Mouse (Mus musculus) A20 (cell line): ENCODE results near the gene Egr4.
A peak's percentile ranks its signal among the peaks of the same experiment; 100 is the strongest.

Experiments used
- DNase-seq: peaks from one replicate; pipeline ENCODE4 v3.0.0-alpha.2; 2011; ENCODE audit warnings: low read depth, low spot score

Gene Egr4

DNA sequence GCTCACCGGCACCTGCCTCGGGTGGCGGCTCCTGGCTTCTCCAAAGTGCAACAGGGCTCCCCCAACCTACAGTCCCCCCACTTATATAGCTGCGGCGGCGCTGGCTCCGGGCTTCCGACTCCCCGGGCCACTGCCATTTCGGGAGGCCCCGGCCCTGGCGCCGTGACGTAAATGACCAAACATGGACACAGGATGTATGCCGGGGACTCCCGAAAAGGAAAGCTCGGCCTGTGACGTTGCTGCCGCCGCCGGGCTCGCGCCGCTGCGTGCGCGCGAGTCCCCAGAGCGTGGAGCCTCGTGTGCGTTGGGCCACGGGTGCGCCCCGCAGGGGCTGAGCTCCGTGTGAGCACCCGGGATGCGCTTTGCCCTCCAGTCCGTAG is at the start of gene Egr4:
Gene Egr4 (minus strand): TSS at position 59 of the 380 bp plus-strand sequence.
- no peak for DNase-seq

DNA sequence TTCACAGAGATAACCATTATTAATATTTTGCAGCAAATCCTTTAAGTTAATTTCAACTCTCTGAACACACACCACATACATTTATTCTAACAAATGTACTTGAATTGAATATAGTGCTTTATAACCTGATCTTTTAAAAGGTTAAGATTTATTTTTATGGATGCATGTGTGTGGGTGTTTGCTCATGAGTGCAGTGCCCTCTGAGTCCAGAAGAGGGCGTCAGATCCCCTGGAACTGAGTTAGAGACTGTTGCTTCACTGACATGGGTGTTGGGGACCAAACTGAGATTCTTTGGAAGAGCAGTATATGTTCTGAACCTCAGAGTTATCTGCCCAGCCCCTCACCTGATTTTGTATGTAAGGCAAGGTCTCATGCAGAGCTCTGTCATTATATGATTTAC is 49.0 kb upstream of the Egr4 start:
- peak; percentile 9 for DNase-seq

DNA sequence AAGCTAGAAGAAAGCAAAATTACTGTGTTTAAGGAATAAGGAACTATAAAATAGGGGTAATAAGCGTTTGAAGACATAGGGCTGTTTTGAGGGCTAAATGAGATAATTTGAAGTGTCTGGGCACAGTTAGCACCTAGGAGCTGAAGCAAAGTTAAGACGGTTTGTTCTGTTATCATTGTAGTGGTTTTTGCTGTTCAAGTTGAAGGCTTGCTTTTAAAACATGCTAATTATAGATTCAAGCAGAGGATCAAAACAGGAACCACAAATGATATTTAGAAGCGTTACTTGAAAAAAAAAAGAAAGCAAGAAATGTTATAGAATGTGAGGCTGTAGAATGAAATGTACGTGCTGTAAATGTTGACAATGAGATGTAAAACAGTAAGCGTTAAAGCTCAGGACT is 34.3 kb upstream of the Egr4 start:
- DNase-seq = no peak

DNA sequence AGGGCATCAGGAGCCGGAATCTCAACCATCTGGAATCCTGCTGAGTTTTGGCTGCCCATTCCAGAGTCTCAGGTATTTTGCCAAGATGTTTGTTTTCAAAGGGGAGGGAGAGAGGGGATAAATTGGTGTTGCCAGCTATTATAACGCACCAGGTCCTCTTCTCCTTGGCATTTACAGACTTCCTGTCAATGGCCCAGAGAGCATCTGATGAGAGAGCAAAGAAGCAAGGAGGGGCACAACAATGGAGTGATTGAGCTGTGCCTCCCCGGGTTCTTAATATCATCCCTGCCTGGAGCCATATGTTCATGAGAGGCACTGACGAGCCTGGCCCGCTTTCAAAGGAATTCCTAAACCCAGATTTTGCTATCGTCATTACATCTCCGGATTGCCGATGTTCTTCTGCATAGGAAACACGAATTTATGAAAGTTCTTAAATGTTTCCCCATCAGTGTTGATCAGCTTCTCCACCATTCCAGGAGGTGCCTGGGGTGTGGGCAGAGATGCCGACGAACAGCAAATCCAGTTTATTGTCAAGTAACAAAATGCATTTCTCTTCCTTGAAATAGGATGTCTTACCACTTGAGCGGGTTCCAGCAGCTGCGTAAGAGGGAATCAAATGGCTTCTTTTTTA is 31.0 kb upstream of the Egr4 start:
- DNase-seq = no peak

DNA sequence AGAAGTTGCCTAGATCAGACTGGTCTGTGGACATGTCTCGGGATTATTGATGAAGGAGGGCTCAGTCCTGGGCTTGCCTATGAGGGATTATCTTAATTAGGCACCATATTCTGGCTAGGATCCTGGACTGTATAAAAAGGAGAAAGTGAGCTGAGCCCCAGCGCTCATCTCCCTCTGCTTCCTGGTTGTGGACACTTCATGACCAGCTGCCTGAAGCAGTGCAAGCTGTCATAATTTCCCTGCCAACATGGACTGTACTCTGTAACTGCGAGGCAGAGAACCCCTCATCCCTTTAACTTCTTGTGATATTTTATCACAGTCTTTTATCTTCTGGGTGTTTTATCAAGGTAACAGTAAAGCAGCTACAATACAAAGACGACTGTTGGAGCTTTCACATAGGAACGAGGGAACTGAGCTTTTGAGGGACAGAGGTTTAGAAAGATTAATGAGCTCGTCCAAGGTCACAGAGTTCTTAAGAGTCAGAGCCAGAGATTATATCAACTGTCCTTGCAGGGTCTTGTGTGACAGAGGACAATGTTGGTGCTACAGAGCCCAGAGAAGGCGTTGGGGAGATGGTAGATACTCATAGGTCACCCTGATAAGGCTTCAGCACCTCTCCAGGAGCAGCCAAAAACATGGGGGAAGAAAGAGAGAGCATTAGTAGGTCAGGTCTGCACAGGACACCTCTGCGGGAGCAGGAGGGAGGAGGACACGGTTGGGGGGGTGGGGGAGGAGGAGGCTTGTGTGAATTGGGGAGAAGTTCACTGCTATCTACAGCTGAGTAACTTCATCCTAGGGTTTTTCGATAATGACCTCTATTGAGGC is 30.2 kb upstream of the Egr4 start:
- DNase-seq = no peak

DNA sequence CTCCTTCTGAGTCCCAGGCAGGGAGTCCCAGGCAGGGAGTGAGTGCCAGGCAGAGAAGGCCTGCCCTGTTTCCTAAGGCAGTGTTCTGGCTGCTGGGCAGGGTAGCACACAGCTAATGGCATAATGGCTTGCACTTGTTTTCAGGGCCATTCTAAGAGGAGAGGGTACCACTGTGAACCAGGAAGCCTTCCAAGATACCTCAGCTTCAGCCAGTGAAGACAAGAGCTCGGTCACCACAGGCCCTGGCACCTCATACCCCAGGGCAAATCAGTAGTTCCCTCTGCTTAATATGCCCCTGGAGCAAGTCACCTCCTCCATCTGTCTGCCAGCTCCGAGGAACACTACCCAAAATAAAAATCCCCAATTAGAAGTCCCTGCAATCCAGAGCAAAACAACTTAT is 9.4 kb upstream of the Egr4 start:
- DNase-seq = no peak

DNA sequence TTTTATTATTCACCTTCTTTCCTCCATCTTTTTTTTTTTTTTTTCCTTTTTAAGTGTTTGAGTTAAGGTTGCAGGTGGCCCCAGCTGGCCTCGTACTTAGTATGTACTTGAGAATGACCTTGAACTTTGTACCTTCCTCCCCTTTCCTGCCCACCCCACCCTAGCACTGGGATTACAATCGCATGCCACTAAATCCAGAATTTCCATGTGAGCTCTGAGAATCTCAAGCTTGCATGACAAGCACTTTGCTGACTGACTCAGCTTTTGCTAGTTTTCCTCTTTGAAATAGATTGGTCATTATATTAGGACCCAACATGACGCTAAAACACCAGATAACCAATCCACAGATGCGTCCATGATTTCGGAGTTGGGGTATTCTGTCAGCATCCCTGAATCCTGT is 8.6 kb upstream of the Egr4 start:
- DNase-seq = no peak

DNA sequence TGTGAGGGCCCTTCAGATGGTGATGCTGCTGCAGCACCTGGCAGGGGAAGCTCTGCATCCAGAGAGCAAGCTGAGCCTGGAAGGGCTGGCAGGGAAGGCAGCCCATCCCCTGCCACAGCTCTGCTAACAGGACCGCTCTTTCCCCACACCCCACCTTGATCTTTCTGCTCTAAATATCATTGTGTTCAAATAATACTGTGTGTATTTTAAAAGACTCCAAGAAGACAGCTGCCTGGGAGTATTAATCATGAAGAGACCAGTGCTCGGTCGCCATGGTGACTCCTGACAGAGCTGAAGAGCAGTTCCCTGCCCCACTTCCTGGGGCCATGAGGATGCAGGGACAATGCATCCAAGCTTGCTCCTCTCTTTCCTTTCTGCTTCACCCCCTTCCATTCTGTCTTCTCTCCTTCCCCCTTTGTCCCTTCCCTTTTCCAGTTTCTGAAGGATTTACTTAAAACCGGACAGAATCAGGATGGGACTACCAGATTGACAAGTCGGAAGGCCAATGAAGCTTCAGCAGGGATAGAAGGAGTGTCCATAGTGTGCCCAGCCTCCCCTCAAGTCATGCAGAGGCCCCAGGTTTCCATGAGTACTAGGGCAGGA is 4.8 kb upstream of the Egr4 start:
- DNase-seq = no peak

DNA sequence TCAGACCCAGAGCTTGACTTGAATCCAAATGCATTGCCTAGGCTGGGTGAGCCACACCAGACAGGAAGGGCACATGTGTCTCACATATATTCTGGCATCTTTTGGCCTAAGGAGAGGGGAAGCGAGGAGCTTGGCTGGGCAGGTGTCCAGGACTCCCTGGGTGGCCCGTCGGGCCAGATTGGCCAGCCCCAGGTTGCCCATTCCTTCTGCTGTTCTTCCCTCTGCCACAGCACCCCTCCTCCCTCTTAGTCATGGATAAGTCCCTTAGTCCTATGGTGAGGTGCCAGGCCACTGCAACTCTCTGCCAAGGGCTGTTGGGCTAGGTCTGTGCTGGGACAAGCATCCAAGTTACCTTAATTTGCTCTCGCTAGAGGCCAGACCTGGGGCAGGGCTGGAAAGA is 2.6 kb upstream of the Egr4 start:
- no peak for DNase-seq

DNA sequence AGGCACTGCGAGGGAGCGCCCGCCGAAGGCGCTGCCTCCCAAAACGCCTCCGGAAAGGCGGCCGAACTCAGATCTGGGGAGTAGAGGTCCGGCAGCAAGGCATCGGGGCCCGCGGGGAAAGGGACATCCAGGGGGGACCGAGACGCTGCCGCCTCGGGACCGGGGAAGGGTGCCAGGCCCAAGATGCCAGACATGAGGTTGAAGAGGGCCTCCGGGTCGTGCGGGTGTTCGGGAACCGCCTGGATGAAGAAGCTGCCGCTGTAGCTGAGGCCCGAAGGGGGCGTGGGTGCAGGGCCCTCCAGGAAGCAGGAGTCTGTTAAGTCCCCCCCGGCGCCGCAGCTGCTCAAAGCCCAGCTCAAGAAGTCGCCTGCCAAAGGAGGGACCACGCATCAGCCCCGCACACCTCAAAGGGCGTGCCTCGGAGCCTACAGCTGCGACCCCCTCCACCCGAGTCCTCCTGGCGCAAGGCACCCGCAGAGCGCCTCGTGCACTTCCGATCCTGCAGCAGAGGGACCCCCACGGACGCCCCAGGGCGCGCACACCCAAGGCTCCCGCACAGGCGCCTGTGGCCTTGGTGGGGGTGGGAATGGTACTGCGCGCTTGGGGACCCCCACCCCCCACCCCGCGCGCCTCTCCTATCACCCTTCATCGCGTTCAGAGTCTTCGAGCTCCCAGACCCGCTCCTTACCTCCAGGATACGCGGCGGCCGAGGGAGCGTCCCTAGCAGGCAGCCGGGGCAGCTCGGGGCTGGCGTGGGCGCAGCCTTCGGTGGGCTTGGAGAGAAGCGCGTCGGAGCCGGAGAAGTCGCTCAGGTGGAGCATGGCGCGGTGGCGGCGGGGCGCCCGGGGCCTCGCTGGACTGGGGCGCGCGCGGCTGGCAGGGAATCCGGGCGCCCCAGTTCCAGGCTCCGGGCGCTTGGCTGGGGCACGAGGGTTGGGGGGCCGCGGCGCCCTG is 535 bp downstream of the Egr4 start:
- DNase-seq = no peak

DNA sequence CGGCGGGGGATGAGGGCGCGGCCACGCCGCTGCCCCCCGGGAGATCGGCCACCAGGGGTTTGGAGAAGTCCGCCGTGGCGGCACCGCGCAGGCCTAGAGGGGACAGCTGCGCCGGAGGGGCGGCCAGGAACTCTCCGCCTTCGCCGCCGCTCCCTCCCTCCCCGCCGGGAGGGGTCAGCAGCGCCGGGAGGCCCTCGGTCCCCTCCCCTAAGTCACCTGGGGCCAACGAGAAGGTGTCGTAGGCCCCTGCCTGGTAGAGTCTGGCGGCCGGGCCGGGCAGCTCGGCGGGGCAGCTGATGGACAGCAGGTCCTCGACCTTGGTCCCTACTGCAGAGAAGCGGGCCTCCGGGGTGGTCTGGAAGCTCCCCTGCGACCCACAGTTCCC is 1.3 kb downstream of the Egr4 start:
- no peak for DNase-seq

DNA sequence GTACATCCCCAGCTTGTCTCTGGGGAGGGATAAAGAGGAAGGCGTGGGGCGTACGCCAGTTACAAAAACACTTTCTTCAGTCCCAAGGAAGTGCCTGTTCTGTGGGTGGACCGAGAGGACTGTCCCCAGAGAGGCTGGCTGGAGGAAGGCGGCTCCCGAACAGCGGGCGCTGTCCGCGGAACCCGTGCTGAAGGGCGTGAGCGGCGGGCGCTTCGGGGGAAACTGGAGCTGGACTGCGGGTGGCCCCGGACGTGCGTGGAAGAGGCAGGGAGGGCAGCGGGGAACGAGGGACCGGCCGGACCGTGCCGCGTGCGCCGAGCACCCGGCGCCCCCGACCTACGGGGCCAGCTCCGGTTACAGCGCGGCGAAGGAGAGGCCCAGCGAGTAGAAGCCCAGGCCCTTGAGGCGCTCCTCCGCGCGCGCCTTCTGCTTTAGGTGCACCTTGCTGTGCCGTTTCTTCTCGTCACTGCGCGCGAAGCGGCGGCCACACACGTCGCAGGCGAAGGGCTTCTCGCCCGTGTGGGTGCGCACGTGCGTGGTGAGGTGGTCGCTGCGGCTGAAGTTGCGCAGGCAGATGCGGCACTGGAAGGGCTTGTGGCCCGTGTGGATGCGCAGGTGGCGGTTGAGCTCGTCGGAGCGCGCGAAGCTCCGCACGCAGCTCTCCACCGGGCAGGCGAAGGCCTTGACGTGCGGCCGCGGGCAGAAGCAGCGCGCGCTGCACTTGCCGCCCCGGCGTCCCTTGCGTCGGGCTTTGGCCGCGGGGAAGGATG is 1.9 kb downstream of the Egr4 start:
- no peak for DNase-seq

DNA sequence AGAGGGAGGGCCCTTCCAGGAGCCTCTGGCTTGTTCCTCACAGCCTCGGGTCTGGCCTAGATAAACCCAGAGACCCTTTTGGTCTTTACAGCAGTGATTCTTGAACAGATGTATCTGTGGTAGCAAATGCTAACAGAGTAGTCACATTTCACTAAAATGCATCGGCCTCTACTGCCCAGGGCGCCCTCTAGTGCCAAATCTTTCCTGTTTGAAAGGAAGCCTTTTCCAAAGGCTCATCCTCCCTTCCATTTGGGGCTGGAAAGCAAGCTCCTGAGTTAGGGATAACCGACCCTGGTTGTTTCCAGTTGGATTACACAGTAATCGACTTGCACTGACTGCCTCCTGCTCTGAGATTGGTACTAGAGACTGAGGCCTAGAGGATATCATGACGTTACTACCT is 2.9 kb downstream of the Egr4 start:
- DNase-seq = no peak

DNA sequence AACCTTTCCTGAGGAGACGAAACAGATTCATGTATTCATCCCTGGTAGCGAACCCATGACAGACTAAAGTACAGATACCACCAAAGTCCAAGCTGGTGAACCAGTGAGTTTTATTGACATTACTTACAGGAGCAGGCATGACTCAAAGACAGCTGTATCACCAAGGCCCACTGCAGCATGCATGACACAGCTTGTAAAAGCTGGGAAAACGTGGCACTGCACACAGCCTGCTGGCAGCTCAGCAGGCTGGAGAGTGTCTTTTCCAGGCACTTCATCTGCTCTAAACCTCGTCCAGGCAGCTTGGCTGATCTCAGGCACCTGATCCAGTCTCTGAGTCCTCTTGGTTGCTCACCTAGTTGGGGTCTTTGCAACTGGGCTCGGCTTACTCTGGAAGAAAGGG is 4.8 kb downstream of the Egr4 start:
- DNase-seq = no peak

DNA sequence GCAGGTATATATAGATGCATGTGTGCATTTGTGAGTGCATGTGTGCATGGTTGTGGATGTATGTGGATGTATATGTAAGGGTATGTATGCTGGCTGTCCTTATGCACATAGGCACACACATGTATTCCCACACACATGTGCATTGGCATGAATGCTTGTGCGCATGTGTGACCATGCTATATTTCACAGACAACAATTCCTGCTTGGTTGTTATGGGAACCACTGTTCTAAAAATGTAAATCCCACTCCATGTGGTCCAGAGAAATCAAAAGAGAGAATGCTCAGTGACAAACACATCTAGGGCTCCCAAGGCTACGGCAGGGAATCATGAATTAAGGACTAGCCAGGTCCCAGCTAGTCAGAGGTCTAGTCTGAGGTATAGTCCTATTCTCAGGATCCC is 8.5 kb downstream of the Egr4 start:
- no peak for DNase-seq

DNA sequence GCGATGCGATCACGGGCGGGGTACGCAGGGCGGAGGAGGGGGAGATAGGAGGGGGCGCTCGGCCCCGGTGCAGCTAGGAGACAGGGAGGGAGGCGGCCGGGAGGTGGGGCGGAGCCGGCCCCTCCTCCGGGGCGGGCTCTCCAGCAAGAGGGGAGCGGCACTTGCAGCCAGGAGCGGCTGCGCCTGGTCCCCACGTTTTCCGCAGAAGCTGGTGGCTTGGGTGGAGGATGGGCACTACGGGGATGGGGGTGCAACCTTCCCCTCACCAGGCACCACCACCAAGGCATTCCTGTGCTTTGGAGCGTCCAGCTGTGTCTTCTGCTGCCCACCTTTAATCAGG is 10.5 kb downstream of the Egr4 start, which contains the start of gene Fbxo41:
Gene Fbxo41 (minus strand): TSS at position 84 of the 340 bp plus-strand sequence.
- DNase-seq = no peak

DNA sequence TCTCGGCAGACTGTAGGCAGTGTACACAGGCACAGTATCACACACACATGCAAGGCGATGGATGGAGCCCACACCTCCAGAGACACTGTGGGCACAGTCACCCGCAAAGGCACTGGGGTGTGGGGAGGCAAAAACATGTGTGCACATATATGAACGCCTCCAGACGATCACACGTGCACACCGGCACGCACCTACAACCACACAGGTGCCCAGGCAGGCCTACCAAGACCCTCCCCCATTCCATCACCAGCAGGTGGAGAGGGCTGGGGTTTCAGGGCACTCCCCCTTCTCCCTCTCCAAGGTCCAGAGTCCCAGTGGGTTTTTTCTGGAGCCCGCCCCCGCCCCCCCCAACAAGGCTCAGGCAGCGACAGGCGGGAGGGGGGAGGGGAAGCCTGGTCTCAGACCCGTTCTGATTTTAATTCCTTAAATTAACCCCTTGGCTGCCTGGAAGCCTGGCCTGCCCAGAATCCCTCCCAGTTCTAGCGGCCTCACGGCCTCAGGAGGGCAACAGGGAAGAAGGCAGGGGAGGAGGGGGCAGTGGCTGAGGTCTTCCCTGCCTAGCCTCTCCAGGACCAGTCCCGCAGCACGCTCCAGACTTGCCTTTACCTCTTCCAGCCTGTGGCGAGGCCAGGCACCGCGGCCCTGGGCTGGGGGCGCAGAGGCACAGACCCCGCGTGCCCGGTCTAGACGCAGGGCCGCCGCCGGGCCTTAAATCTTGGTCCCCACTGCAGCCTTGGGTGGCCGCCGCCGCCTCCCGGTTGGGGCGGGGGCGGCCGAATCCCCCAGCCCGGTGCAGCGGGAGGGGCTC is 11.1 kb downstream of the Egr4 start:
- no peak for DNase-seq

DNA sequence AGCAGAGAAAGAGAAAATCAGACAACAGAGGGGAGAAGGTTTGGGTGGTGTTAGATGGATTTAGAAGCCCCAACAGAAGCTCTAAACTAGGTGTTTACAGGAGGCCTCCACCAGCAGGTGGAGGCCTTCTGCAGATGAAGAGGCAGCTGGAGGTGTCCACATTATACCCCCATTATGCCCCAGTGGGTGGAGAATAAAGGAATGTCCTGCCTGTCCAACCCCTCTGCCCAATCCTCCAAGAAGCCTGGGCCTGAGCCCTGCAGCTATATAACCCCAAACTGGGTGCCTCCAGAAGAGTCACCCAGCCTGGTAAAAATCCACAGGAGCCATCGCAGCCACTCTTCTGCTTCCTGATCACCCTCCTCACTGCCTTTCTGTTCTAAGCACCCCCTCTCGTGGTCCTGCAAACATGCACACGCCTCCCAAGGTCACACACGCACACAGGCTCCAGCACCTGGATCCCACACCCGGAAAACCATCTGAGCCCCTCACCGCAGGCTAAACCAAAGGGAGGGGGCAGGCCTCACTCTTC is 11.8 kb downstream of the Egr4 start:
- no peak for DNase-seq

DNA sequence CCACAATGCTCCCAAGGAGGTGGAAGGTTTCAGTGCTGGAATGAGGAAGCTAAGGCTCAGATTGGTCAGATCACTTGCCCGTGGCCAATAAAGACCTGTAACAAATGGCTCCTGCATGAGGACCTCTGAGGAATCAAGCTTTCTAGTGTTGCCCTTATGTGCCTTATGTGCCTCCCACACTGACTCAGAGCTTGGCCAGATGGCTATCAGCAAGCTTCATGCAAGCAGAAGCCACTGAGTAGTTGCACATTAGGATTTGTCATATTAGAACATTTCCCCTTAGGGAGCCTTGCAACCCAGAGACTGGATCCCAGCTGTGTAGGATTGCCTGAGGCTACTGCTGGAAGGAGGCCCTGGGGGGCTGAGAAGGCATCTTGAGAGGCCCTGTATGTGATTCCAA is 13.0 kb downstream of the Egr4 start:
- DNase-seq = no peak

DNA sequence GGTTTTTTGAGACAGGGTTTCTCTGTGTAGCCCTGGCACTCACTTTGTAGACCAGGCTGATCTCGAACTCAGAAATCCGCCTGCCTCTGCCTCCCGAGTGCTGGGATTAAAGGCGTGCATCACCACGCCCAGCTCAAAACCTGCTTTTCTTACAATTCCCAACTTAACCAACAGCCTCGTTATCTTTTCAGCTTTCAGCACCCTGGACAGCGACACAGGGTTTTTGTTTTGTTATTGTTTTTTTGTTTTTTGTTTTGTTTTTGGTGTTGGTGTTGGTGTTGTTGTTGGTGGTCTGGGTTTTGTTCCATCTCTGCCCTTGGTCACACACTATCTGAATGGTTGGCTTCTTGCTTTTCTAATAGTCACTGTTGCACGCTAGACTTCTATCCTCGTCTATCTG is 15.2 kb downstream of the Egr4 start:
- DNase-seq = peak; percentile 22
